Comparison of ENCODE assay signal across 8 mouse cellular contexts in genomic region chr11:50226406-50226805, GRCm38 (mm10). TPM values are rescaled to one million over a fixed set of nuclear protein-coding genes. Genes with fewer than 3 reads are reported as not detected.
DNase-seq lines count a peak whose midpoint lies in the region; ATAC-seq and TF ChIP-seq lines count a peak whose summit lies in the region.

No protein-coding gene starts in this region.

- ATAC-seq in limb, embryonic 15.5 days (ENCODE audit: insufficient number of reproducible peaks, low FRiP score, low TSS enrichment, low read depth): no peak

- DNase-seq in cerebellum, adult 9-11 months: peak; percentile 58
- no peak for DNase-seq in cerebellum, postnatal 4 days (ENCODE audit: low spot score in 2 of 2)
- DNase-seq in testis, postnatal 14 days (ENCODE audit: low spot score): no peak
- DNase-seq in testis, postnatal 10 days (ENCODE audit: low spot score): peak; percentile 42
- no peak for DNase-seq in T-cell, adult 2 months (ENCODE audit: low spot score)
- DNase-seq in left cerebral cortex, adult 11 months (ENCODE audit: low spot score): no peak

- peaks cover 13% of the 10 kb centered on the region for H3K4me1 ChIP-seq in testis, adult 2 months (ENCODE audit: control insufficient read depth, insufficient read depth, low read length)
- peaks cover 61% of the 10 kb centered on the region for H3K4me1 ChIP-seq in limb, embryonic 15.5 days

- H3K27me3 ChIP-seq in testis, adult 2 months (ENCODE audit: control insufficient read depth, insufficient read depth, low read length): no peaks in the 10 kb centered on the region
- H3K27me3 ChIP-seq in limb, embryonic 15.5 days: peaks cover 6% of the 10 kb centered on the region; the same call in 1 of the 2 replicates

- WGBS in limb, embryonic 15.5 days: 35% methylated on average over 2 of the region's 2 CpGs

- peak overlapping the region; percentile 84; the same call in 1 of the 2 replicates for H3K4me3 ChIP-seq in testis, adult 2 months (ENCODE audit: control insufficient read depth, low read depth, low read length)
- H3K4me3 ChIP-seq in limb, embryonic 15.5 days: peak overlapping the region; percentile 85

- H3K9me3 ChIP-seq in limb, embryonic 15.5 days: no peaks in the 10 kb centered on the region

- peak overlapping the region; percentile 30; the same call in 1 of the 2 replicates for H3K27ac ChIP-seq in testis, adult 2 months (ENCODE audit: control insufficient read depth, insufficient read depth, low read depth, low read length)
- peak overlapping the region; percentile 80; the same call in 1 of the 2 replicates for H3K27ac ChIP-seq in limb, embryonic 15.5 days

- TF ChIP-seq CTCF in testis, adult 2 months (IDR thresholded peaks at IDR 0.05; ENCODE audit: control insufficient read depth, insufficient read depth, insufficient replicate concordance, low read depth, low read length): no peak

- peak overlapping the region; percentile 94 for H3K4me2 ChIP-seq in limb, embryonic 15.5 days

- no peaks in the 10 kb centered on the region for H3K36me3 ChIP-seq in testis, adult 2 months (ENCODE audit: control insufficient read depth, insufficient read depth, low read length)
- H3K36me3 ChIP-seq in limb, embryonic 15.5 days: no peaks in the 10 kb centered on the region

- peak overlapping the region; percentile 93 for H3K9ac ChIP-seq in limb, embryonic 15.5 days

- TF ChIP-seq POLR2A in testis, adult 2 months (IDR thresholded peaks at IDR 0.05; ENCODE audit: control insufficient read depth, low read depth, low read length): no peak

RNA-seq across cellular contexts. Expression of gene Ltc4s, which starts 12.0 kb away (rescaled TPM):
- polyA plus RNA-seq in testis, adult 2 months (2012; rRNA removed): 11.0 and 15.5 TPM in 2 replicates
- polyA plus RNA-seq in limb, embryonic 15.5 days (2015; fragmentation: Nextera tagmentation; extraction: Ambion mirVana): 2.1 and 3.0 TPM in 2 replicates

RNA-seq across cellular contexts. Expression of gene Mgat4b, which starts 15.7 kb away (rescaled TPM):
- 19.5 and 20.8 TPM in 2 replicates for polyA plus RNA-seq in testis, adult 2 months (2012; rRNA removed)
- polyA plus RNA-seq in limb, embryonic 15.5 days (2015; fragmentation: Nextera tagmentation; extraction: Ambion mirVana): 12.5 and 16.0 TPM in 2 replicates

RNA-seq across cellular contexts. Expression of gene Sqstm1, which starts 15.8 kb away (rescaled TPM):
- polyA plus RNA-seq in testis, adult 2 months (2012; rRNA removed): 43.2 and 46.7 TPM in 2 replicates
- 241 and 262 TPM in 2 replicates for polyA plus RNA-seq in limb, embryonic 15.5 days (2015; fragmentation: Nextera tagmentation; extraction: Ambion mirVana)

RNA-seq across cellular contexts. Expression of gene Mrnip, which starts 52.2 kb away (rescaled TPM):
- 30.4 and 39.1 TPM in 2 replicates for polyA plus RNA-seq in testis, adult 2 months (2012; rRNA removed)
- 15.5 and 16.2 TPM in 2 replicates for polyA plus RNA-seq in limb, embryonic 15.5 days (2015; fragmentation: Nextera tagmentation; extraction: Ambion mirVana)

Comparison
In these comparisons a context has a peak if more than half of its experiments do, and no peak if none do; other contexts are left out.
1. DNase-seq: peak in cerebellum, adult 9-11 months (single experiment) and testis, postnatal 10 days (single experiment); none in cerebellum, postnatal 4 days (0 of 2), testis, postnatal 14 days (single experiment), T-cell, adult 2 months (single experiment) and left cerebral cortex, adult 11 months (single experiment).